Mouse (Mus musculus): ENCODE data around the gene Ccdc62. TPM values are rescaled to one million over a fixed set of nuclear protein-coding genes. Genes with fewer than 3 reads are reported as not detected.

Gene Ccdc62
- polyA plus RNA-seq, 1 experiment: 2.3 TPM

GRCm38 (mm10) chr5:123979221-123979979 lies 48.9 kb downstream of the Ccdc62 start:
- Histone ChIP-seq H3K27me3 (ENCODE audit: control insufficient read depth, insufficient read depth, low read length) (no peaks in the 10 kb centered on the region), H3K36me3 (ENCODE audit: control insufficient read depth, insufficient read depth, low read length) (no peaks in the 10 kb centered on the region), H3K4me1 (replicated peaks; ENCODE audit: control insufficient read depth, insufficient read depth, low read length) (peaks cover 7% of the 10 kb centered on the region), H3K27ac (ENCODE audit: control insufficient read depth, insufficient read depth, low read length) (no peak overlapping the region), H3K4me3 (ENCODE audit: control insufficient read depth, insufficient read depth, low read length) (no peak overlapping the region)
- TF ChIP-seq CTCF (IDR thresholded peaks at IDR 0.05; ENCODE audit: borderline replicate concordance, control insufficient read depth, extremely low read depth, insufficient read depth, low read length, poor library complexity): no peak
- DNase-seq: no peak
- WGBS: 94% methylated on average over 18 of the region's 18 CpGs

GRCm38 (mm10) chr5:123979980-123980369 lies 49.5 kb downstream of the Ccdc62 start:
- Histone ChIP-seq H3K4me1 (replicated peaks; ENCODE audit: control insufficient read depth, insufficient read depth, low read length) (peaks cover 4% of the 10 kb centered on the region), H3K27ac (ENCODE audit: control insufficient read depth, insufficient read depth, low read length) (no peak overlapping the region), H3K27me3 (ENCODE audit: control insufficient read depth, insufficient read depth, low read length) (no peaks in the 10 kb centered on the region), H3K4me3 (ENCODE audit: control insufficient read depth, insufficient read depth, low read length) (no peak overlapping the region), H3K36me3 (ENCODE audit: control insufficient read depth, insufficient read depth, low read length) (no peaks in the 10 kb centered on the region)
- DNase-seq: no peak
- no peak for TF ChIP-seq POLR2A (IDR thresholded peaks at IDR 0.05; ENCODE audit: control insufficient read depth, extremely low read depth, insufficient read depth, low read length, poor library complexity)
- WGBS: 89% methylated on average over 4 of the region's 4 CpGs

GRCm38 (mm10) chr5:123980521-123981249 lies 50.2 kb downstream of the Ccdc62 start:
- no peak for DNase-seq
- 72% methylated on average over 9 of the region's 9 CpGs for WGBS

GRCm38 (mm10) chr5:123981250-123981554 lies 50.7 kb downstream of the Ccdc62 start:
- Histone ChIP-seq H3K4me1 (replicated peaks; ENCODE audit: control insufficient read depth, insufficient read depth, low read length) (no peaks in the 10 kb centered on the region), H3K27me3 (ENCODE audit: control insufficient read depth, insufficient read depth, low read length) (no peaks in the 10 kb centered on the region), H3K4me3 (ENCODE audit: control insufficient read depth, insufficient read depth, low read length) (no peak overlapping the region), H3K36me3 (ENCODE audit: control insufficient read depth, insufficient read depth, low read length) (no peaks in the 10 kb centered on the region), H3K27ac (ENCODE audit: control insufficient read depth, insufficient read depth, low read length) (no peak overlapping the region)
- TF ChIP-seq CTCF (IDR thresholded peaks at IDR 0.05; ENCODE audit: borderline replicate concordance, control insufficient read depth, extremely low read depth, insufficient read depth, low read length, poor library complexity) (no peak), POLR2A (IDR thresholded peaks at IDR 0.05; ENCODE audit: control insufficient read depth, extremely low read depth, insufficient read depth, low read length, poor library complexity) (no peak)
- DNase-seq: no peak
- WGBS: 76% methylated on average over 6 of the region's 6 CpGs

More at GRCm38 (mm10) chr5:123980521-123981249, 50.2 kb downstream of the Ccdc62 start:
- Histone ChIP-seq H3K27me3 (ENCODE audit: control insufficient read depth, insufficient read depth, low read length) (no peaks in the 10 kb centered on the region), H3K4me3 (ENCODE audit: control insufficient read depth, insufficient read depth, low read length) (no peak overlapping the region), H3K36me3 (ENCODE audit: control insufficient read depth, insufficient read depth, low read length) (no peaks in the 10 kb centered on the region), H3K27ac (ENCODE audit: control insufficient read depth, insufficient read depth, low read length) (no peak overlapping the region), H3K4me1 (replicated peaks; ENCODE audit: control insufficient read depth, insufficient read depth, low read length) (peaks cover 3% of the 10 kb centered on the region)
- TF ChIP-seq CTCF (IDR thresholded peaks at IDR 0.05; ENCODE audit: borderline replicate concordance, control insufficient read depth, extremely low read depth, insufficient read depth, low read length, poor library complexity): no peak
- TF ChIP-seq POLR2A (IDR thresholded peaks at IDR 0.05; ENCODE audit: control insufficient read depth, extremely low read depth, insufficient read depth, low read length, poor library complexity): no peak

DNA sequence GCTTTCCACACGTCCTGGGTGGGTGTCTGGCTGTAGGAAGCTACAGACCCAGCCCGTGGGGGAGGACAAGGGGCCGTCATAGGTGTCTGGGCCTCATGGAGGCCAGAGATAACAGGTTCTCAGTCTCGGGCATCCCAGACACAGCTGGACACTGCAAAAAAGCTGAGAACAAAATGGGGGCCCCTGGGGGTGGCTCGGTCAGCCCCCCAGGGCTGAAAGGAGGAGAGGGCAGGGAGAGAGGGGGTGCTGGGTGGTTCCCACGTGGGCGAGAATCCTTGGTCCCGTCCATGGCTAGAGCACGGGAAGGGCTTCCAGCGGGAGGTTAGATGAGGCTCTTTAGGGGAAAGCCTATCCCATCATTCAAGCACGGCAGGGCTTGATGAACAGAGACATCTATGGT lies 52.4 kb downstream of the Ccdc62 start:
- TF ChIP-seq POLR2A (IDR thresholded peaks at IDR 0.05; ENCODE audit: control insufficient read depth, extremely low read depth, insufficient read depth, low read length, poor library complexity) (no peak), CTCF (IDR thresholded peaks at IDR 0.05; ENCODE audit: borderline replicate concordance, control insufficient read depth, extremely low read depth, insufficient read depth, low read length, poor library complexity) (no peak)
- H3K4me1 ChIP-seq (replicated peaks; ENCODE audit: control insufficient read depth, insufficient read depth, low read length): no peaks in the 10 kb centered on the region
- WGBS: 92% methylated on average over 11 of the region's 11 CpGs
- H3K4me3 ChIP-seq (ENCODE audit: control insufficient read depth, insufficient read depth, low read length): no peak overlapping the region
- no peak for DNase-seq
- no peaks in the 10 kb centered on the region for H3K27me3 ChIP-seq (ENCODE audit: control insufficient read depth, insufficient read depth, low read length)
- no peaks in the 10 kb centered on the region for H3K36me3 ChIP-seq (ENCODE audit: control insufficient read depth, insufficient read depth, low read length)
- no peak overlapping the region for H3K27ac ChIP-seq (ENCODE audit: control insufficient read depth, insufficient read depth, low read length)

- DNase-seq: no peak
- Histone ChIP-seq H3K4me1 (replicated peaks; ENCODE audit: control insufficient read depth, insufficient read depth, low read length) (no peaks in the 10 kb centered on the region), H3K4me3 (ENCODE audit: control insufficient read depth, insufficient read depth, low read length) (no peak overlapping the region), H3K27me3 (ENCODE audit: control insufficient read depth, insufficient read depth, low read length) (no peaks in the 10 kb centered on the region), H3K27ac (ENCODE audit: control insufficient read depth, insufficient read depth, low read length) (no peak overlapping the region), H3K36me3 (ENCODE audit: control insufficient read depth, insufficient read depth, low read length) (no peaks in the 10 kb centered on the region)
- 95% methylated on average over 9 of the region's 9 CpGs for WGBS
- TF ChIP-seq CTCF (IDR thresholded peaks at IDR 0.05; ENCODE audit: borderline replicate concordance, control insufficient read depth, extremely low read depth, insufficient read depth, low read length, poor library complexity) (no peak), POLR2A (IDR thresholded peaks at IDR 0.05; ENCODE audit: control insufficient read depth, extremely low read depth, insufficient read depth, low read length, poor library complexity) (no peak)
These were observed 55.0 kb downstream of the Ccdc62 start for GRCm38 (mm10) chr5:123985434-123985833.
